Mouse (Mus musculus) limb, embryonic 14.5 days (tissue): ENCODE results near the gene Tmem164. TPM values are rescaled to one million over a fixed set of nuclear protein-coding genes. Genes with fewer than 3 reads are reported as not detected.
A peak's percentile ranks its signal among the peaks of the same experiment; 100 is the strongest.

Experiments used
- ATAC-seq: fragments of 200-750 bp; cut with Nextera tagmentation; 2 replicates; pipeline ENCODE4 v1.8.0; 2017; ENCODE audit warnings: low read depth, moderate number of reproducible peaks, moderate TSS enrichment; ENCODE audit not compliant: low FRiP score
- DNase-seq: peaks from one replicate; pipeline ENCODE4 v3.0.0-alpha.2; 2015; ENCODE audit warnings: low spot score
- H3K27ac ChIP-seq: fragments of 300-500 bp; sonication (generic); replicated peaks from 2 replicates; pipeline ENCODE4 v1.5.1; 2014; ENCODE audit warnings: low read depth, mild to moderate bottlenecking, low read length, moderate library complexity, mixed read lengths
- H3K27me3 ChIP-seq: fragments of 300-500 bp; sonication (generic); 2 replicates; pipeline ENCODE4 v1.6.1; 2014; ENCODE audit warnings: low read length, mixed read lengths; ENCODE audit not compliant: control insufficient read depth, insufficient read depth
- H3K36me3 ChIP-seq: fragments of 300-500 bp; sonication (generic); 2 replicates; pipeline ENCODE4 v1.6.1; 2014; ENCODE audit warnings: mild to moderate bottlenecking, low read length, moderate library complexity, mixed read lengths; ENCODE audit not compliant: control insufficient read depth, insufficient read depth
- H3K4me1 ChIP-seq: fragments of 300-500 bp; sonication (generic); 2 replicates; pipeline ENCODE4 v1.6.1; 2014; ENCODE audit warnings: antibody characterized with exemption, low read length, mixed read lengths; ENCODE audit not compliant: control insufficient read depth, insufficient read depth
- H3K4me2 ChIP-seq: fragments of 300-500 bp; sonication (generic); replicated peaks from 2 replicates; pipeline ENCODE4 v1.6.1; 2014; ENCODE audit warnings: low read depth, mild to moderate bottlenecking, low read length, moderate library complexity; ENCODE audit not compliant: severe bottlenecking
- H3K4me3 ChIP-seq: fragments of 300-500 bp; sonication (generic); replicated peaks from 2 replicates; pipeline ENCODE4 v1.5.1; 2014; ENCODE audit warnings: low read length
- H3K9ac ChIP-seq: fragments of 300-500 bp; sonication (generic); 2 replicates; pipeline ENCODE4 v1.6.1; 2014; ENCODE audit warnings: mild to moderate bottlenecking, low read depth, low read length, moderate library complexity; ENCODE audit not compliant: severe bottlenecking
- H3K9me3 ChIP-seq: fragments of 300-500 bp; sonication (generic); 2 replicates; pipeline ENCODE4 v1.6.1; 2016; ENCODE audit warnings: low read length; ENCODE audit not compliant: control insufficient read depth
- POLR2A ChIP-seq: fragments of 200-500 bp; IDR thresholded peaks from 2 replicates; pipeline ENCODE4 v1.8.0; 2012; ENCODE audit warnings: inconsistent platforms, mild to moderate bottlenecking, moderate library complexity, borderline replicate concordance; ENCODE audit not compliant: insufficient read depth, insufficient read length; ENCODE audit errors: extremely low read depth
- WGBS: fragments of 180-500 bp; shearing (Covaris S2); extraction: QIAGEN DNeasy Blood & Tissue Kit; methylation state at CpG from one replicate; pipeline ENCODE4 v1.1.7; 2014; 5-methylcytosine and 5-hydroxymethylcytosine counted together
- polyA plus RNA-seq, 2 experiments: library from polyadenylated mRNA; depleted of rRNA in 1 of 2; stranded (reverse) in 1 of 2; unstranded in 1 of 2; fragments of >200 nt; fragmentation: Nextera tagmentation in 1 of 2; extraction: Ambion mirVana in 1 of 2; gene quantifications; 2 replicates each; pipeline versions ENCODE4 v1.2.1 to v1.2.3; 2012 to 2014

Tmem164 gene
- polyA plus RNA-seq, 2 experiments: 40.1 to 62.2 TPM

- peak; percentile 62 for ATAC-seq
- no peak overlapping the region for H3K27ac ChIP-seq
These were observed 125.4 kb downstream of the Tmem164 start for GRCm38 (mm10) chrX:142806620-142807061.

GRCm38 (mm10) chrX:142808411-142808810 lies 127.2 kb downstream of the Tmem164 start:
- Histone ChIP-seq H3K9me3 (no peaks in the 10 kb centered on the region), H3K9ac (no peak overlapping the region), H3K27me3 (no peaks in the 10 kb centered on the region), H3K4me3 (no peak overlapping the region), H3K36me3 (peaks cover 19% of the 10 kb centered on the region), H3K4me2 (no peak overlapping the region), H3K27ac (no peak overlapping the region), H3K4me1 (no peaks in the 10 kb centered on the region)
- WGBS: 40% methylated on average over 9 of the region's 9 CpGs
- TF ChIP-seq POLR2A: no peak
- DNase-seq (peak; percentile 58), ATAC-seq (no peak)

More at GRCm38 (mm10) chrX:142806620-142807061, 125.4 kb downstream of the Tmem164 start:
- no peak overlapping the region for H3K4me2 ChIP-seq
- H3K4me1 ChIP-seq: no peaks in the 10 kb centered on the region
- H3K9ac ChIP-seq: no peak overlapping the region
- 33% methylated on average over 10 of the region's 10 CpGs for WGBS
- peaks cover 14% of the 10 kb centered on the region for H3K36me3 ChIP-seq
- no peak for TF ChIP-seq POLR2A
- H3K9me3 ChIP-seq: no peaks in the 10 kb centered on the region
- peak; percentile 49 for DNase-seq
- no peak overlapping the region for H3K4me3 ChIP-seq
- no peaks in the 10 kb centered on the region for H3K27me3 ChIP-seq

GRCm38 (mm10) chrX:142813146-142813545 lies 131.9 kb downstream of the Tmem164 start:
- no peak overlapping the region for H3K27ac ChIP-seq
- H3K9ac ChIP-seq: no peak overlapping the region
- no peak overlapping the region for H3K4me3 ChIP-seq
- DNase-seq (peak; percentile 23), ATAC-seq (no peak)
- H3K36me3 ChIP-seq: peaks cover 15% of the 10 kb centered on the region; the same call in 1 of the 2 replicates
- no peak for TF ChIP-seq POLR2A
- no peaks in the 10 kb centered on the region for H3K9me3 ChIP-seq
- WGBS: 16% methylated on average over 6 of the region's 6 CpGs
- no peak overlapping the region for H3K4me2 ChIP-seq
- H3K4me1 ChIP-seq: 0 out of 2 replicates have a peak, but pooled peaks cover 4% of the 10 kb centered on the region
- no peaks in the 10 kb centered on the region for H3K27me3 ChIP-seq

GRCm38 (mm10) chrX:142818057-142818682 lies 137.0 kb downstream of the Tmem164 start:
- no peak overlapping the region for H3K9ac ChIP-seq
- H3K36me3 ChIP-seq: no peaks in the 10 kb centered on the region
- 0 out of 2 replicates have a peak, but pooled peaks cover 4% of the 10 kb centered on the region for H3K4me1 ChIP-seq
- H3K27me3 ChIP-seq: no peaks in the 10 kb centered on the region
- H3K4me3 ChIP-seq: no peak overlapping the region
- DNase-seq (peak; percentile 49), ATAC-seq (0 out of 2 replicates have a peak, but pooled peaks have one; percentile 48)
- no peaks in the 10 kb centered on the region for H3K9me3 ChIP-seq
- no peak overlapping the region for H3K27ac ChIP-seq
- no peak for TF ChIP-seq POLR2A
- H3K4me2 ChIP-seq: no peak overlapping the region
- WGBS: 37% methylated on average over 10 of the region's 10 CpGs

GRCm38 (mm10) chrX:142821239-142821638 lies 140.0 kb downstream of the Tmem164 start:
- H3K9me3 ChIP-seq: no peaks in the 10 kb centered on the region
- no peak for TF ChIP-seq POLR2A
- WGBS: 71% methylated on average over 6 of the region's 6 CpGs
- no peak overlapping the region for H3K27ac ChIP-seq
- DNase-seq: no peak
- H3K9ac ChIP-seq: no peak overlapping the region
- no peak for ATAC-seq
- no peaks in the 10 kb centered on the region for H3K4me1 ChIP-seq
- H3K27me3 ChIP-seq: no peaks in the 10 kb centered on the region
- no peak overlapping the region for H3K4me2 ChIP-seq
- no peak overlapping the region for H3K4me3 ChIP-seq
- no peaks in the 10 kb centered on the region for H3K36me3 ChIP-seq
